Mouse (Mus musculus) brain, adult 2 months (tissue): ENCODE data around the gene Dip2a.

Experiments
- DNase-seq: peaks from one replicate; pipeline ENCODE4 v3.0.0; 2011; ENCODE audit warnings: low read depth, low spot score

Gene Dip2a

GRCm38 (mm10) chr10:76247960-76248646 lies 97.0 kb downstream of the Dip2a start:
- no peak for DNase-seq

- DNase-seq: peak; percentile 34
Measured at GRCm38 (mm10) chr10:76246601-76247000, 98.5 kb downstream of the Dip2a start.

DNA sequence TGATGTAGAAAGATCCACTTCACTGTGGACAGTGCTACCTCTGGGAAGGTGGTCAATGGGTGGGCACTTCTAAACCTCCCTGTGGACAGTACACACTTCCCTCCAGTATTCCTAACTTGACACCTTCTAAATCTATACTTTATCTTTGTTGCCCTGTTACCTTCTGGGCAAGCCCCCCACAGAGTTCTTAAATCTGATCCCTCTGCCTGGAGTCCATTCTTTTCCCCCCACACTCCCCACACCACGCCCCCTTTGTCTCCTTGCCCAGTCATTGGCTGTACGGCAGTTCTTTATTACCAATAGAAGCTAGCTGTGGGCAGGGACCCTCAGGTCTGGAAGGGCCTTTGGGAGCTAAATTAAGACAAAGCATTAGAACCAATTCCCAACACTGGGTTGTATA lies 100.0 kb downstream of the Dip2a start:
- DNase-seq: no peak

GRCm38 (mm10) chr10:76239401-76239800 lies 105.7 kb downstream of the Dip2a start:
- no peak for DNase-seq

- DNase-seq: peak; percentile 95
Measured at GRCm38 (mm10) chr10:76237341-76238225, 107.5 kb downstream of the Dip2a start, which contains the start of gene Prmt2. Gene Prmt2 (minus strand): TSS chr10:76237865.

DNA sequence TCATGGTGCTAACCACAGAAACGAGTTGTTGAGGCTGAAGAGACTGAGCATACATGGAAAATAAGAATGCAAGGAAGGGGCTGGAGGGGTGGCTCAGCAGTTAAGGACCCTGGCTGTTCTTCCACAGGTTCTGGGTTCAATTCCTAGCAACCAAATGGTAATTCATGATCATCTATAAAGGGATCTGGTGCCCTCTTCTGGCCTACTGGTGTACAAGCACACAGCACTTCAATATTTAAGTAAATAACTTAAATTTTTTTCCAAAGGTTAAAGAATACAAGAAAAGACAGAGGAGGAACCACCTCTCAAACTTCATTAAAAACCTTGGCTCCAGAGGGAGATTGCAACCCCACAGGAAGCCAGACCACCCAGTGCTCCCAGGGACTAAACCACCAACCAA lies 115.5 kb downstream of the Dip2a start:
- no peak for DNase-seq

GRCm38 (mm10) chr10:76225944-76226343 lies 119.1 kb downstream of the Dip2a start:
- DNase-seq: no peak

- no peak for DNase-seq
Measured at GRCm38 (mm10) chr10:76218240-76218639, 126.9 kb downstream of the Dip2a start.

DNA sequence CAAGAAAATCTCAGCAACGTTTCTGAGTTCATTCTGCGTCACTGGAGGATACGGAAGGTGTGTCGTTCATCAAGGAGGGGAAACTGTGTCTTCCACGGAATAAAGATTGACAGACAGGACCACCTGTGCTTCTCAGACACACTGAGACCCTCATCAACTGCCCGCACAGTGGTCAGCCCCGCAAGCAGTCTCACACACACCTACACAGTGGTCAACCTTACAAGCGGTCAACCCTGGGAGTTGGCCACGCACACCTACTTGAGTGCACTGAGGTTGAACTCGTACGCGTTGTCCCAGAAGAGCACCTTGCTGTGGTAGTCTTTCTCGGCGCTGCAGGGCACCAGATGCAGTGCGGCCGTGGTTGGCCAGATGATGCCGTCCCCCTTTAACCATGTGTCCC lies 128.0 kb downstream of the Dip2a start:
- no peak for DNase-seq

- DNase-seq: no peak
Measured at GRCm38 (mm10) chr10:76214161-76214560, 130.9 kb downstream of the Dip2a start.

GRCm38 (mm10) chr10:76212121-76212520 lies 133.0 kb downstream of the Dip2a start:
- DNase-seq: no peak

DNA sequence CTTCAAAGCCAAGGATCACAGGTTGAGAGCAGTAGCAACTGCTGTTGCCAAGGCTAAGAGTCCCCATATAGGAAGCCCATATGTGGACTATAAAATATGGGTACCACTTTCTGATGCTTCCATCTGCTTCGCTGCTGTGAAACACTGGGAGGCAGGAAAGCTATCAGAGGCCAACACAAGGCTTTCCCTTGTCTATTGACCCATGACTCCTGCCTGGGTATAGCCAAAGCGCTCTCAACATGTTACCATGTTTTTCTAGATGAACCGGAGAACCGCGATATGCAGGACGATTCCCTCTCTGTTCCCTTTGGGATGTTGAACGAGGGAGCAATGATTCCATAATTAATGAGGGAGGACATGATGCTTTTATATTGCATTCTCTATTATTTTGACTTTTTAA lies 134.3 kb downstream of the Dip2a start:
- no peak for DNase-seq
